Mouse (Mus musculus) urinary bladder, adult 2 months (tissue): ENCODE measurements around the gene Gm20388. TPM values are rescaled to one million over a fixed set of nuclear protein-coding genes. Genes with fewer than 3 reads are reported as not detected.

ENCODE experiments used
- DNase-seq: peaks from one replicate; pipeline ENCODE4 v3.0.0; 2022; ENCODE audit warnings: low spot score
- polyA plus RNA-seq: library from polyadenylated mRNA; depleted of rRNA; stranded (reverse); fragments of >200 nt; gene quantifications from 2 replicates; pipeline ENCODE4 v1.2.3, GENCODE M21; 2012

Gm20388 gene
- polyA plus RNA-seq, 1 experiment = 50.2 TPM

DNA sequence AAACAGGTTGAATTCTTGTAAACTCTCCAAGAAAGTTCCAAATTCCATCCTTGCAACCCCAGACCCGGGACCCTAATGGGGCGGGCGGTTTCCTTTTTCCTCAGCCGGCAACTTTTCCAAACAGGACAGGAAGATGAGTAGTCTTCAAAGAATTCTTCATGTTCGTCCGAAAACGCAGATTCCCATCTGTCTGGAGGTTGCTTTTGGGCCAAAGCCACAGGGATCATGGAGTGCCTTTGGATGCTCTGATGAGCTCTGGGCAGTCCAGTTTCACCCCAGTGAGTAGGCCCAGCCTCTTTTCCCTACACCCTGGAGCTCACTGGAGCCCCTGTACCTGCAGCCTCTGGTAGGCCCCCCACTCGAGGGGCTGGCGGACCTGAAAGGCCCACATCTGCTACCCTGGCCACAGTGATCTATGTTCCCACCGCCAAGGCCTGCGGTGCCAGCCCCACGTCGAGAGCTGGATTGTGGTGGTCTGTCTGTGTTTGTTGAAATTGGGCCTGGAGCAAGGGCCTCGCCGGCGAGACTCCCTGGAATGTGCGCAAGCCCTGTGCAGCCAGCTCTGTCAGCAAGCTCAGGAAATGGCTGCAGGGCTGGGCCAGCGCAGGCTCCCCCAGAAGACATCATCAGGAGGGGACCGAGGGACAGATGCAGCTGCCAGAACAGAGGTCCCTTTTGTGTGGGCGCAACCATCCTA, 1567.4 kb downstream of the Gm20388 start:
- DNase-seq = no peak

DNA sequence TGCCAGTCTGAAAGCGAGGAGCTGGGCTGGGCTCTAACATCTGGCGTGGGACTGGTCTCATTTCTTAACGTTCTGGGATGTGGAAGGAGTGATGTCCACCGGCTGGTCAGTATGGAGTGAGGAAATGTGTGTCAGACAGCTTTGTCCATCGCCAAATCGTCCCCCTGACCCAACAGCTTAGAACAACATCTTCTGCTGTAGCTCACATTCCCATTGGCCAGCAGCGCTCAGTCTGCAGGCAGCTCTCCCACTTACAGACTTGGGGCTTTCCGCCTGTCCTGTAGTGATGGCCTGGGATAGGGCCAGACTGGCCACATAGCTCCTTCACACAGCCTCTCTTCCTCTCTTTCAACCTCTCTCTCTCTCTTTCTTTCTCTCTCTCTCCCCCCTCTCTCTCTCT, 1568.5 kb downstream of the Gm20388 start:
- DNase-seq = no peak

GRCm38 (mm10) chr8:121480411-121481031, 1569.9 kb downstream of the Gm20388 start:
- no peak for DNase-seq

DNA sequence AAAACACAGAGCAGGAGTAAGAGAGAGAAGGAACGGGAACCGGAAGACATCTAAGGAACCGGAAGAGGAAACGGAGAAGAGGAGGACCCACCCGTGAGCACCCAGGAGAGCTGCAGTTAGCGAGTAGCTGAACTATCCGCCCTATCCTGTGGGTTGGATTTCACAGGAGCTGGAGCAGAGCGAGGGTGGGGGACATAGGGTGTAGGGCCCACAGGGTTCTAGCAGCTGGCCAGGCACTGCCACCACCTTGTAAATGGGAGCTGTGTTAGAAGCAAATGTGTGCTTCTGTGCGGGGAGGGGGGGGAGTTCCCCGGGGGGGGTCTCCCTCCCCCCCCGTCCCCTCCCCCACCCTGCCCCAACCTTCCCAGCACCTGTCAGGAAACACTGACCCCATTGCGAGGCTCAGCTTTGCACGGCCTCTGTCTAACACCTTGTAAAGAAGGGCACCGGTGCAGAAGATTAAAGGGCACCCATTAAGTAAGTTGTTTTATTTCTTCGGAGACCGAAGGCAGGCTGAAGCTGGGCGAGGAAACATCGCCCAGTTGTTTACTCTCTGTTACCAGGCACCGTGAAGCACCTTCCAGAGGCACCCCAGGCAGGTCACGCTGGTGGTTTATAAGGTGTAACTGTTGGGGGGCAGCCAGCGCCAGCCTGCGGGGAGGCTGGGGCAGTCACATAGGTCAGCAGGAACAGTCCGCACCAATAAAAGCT, 1573.6 kb downstream of the Gm20388 start:
- DNase-seq = no peak

GRCm38 (mm10) chr8:121491633-121492032, 1581.0 kb downstream of the Gm20388 start:
- DNase-seq = no peak

GRCm38 (mm10) chr8:121497621-121498020, 1587.0 kb downstream of the Gm20388 start:
- DNase-seq = no peak

- no peak for DNase-seq
These were observed 1601.1 kb downstream of the Gm20388 start for GRCm38 (mm10) chr8:121511751-121512150.

DNA sequence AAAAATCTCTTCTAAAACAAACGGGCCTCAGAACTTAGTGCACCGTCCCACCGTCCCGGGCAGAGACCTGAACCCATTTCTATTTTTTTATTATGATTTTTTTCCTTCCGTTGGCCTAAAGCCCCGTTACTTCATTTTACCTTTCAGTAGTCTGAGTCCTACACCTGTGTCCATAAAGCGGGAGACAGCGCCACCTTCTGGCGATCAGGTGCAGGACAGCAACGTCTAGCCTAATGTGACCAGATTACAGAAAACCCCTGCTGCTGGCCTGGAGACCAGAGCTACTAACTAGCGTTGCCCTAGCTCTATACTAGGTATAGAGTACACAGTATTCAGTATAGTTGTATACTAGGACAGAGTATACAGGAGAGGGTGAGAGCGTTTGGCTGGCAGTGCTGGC, 1602.8 kb downstream of the Gm20388 start:
- DNase-seq = peak; percentile 74

- no peak for DNase-seq
These were observed 1614.6 kb downstream of the Gm20388 start for GRCm38 (mm10) chr8:121525111-121525818.

- no peak for DNase-seq
These were observed 1616.3 kb downstream of the Gm20388 start for GRCm38 (mm10) chr8:121526811-121527550.

DNA sequence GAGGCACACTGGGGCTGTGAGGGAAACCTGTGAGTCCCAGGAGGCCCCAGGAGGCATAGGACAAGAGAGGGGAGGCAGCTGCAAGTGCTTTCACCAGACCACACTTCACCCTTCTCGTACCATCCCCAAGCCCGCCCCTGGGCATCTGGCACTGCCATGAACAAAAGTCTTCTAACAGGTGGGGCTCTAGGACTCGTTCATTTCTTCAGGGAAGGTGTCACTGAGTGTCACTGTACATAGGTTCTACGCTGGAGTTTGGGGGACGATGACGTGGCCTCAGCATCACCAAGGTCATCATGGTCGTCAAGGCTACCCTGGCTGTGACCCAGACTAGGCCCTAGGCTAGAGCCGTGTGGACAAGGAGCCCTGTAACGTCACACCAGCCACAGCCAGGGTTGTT, 1617.1 kb downstream of the Gm20388 start:
- no peak for DNase-seq

DNA sequence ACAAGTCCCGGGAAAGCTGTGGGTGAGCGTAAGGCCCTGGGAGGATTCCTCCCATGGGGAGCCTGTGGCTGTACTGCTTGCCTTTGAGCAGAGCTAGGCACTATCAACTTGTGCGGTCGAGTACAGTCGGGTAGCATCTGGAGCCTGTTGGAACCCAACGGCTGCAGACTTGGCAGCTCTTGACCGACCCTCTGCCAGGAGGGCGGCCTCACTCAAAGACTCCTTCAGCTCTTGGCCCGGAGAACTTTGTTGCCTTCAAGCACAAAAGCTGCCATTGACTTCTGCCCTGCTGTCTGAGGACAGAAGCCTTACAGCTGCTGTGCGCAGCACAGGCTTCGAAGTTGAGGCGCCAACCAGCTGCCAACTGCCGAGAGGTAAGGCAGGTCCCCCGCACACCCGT, 1618.1 kb downstream of the Gm20388 start:
- no peak for DNase-seq

GRCm38 (mm10) chr8:121530639-121531038, 1620.0 kb downstream of the Gm20388 start:
- DNase-seq = no peak

DNA sequence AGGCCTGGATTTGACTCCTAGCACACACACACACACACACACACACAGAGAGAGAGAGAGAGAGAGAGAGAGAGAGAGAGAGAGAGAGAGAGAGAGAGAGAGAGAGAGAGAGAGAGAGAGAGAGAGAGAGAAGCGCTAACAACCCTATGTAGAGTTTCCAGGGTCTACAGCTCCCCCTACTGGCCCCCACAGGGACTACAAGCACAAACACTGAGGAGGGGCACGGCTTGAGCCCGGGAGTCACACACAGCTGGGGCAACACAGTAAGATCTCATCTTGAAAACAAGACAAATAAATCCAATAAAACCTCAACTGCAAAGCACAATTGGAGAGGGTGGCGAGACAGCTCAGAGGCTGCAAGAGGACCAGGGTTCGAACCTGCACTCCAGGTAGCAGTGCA, 1621.7 kb downstream of the Gm20388 start:
- DNase-seq = no peak

DNA sequence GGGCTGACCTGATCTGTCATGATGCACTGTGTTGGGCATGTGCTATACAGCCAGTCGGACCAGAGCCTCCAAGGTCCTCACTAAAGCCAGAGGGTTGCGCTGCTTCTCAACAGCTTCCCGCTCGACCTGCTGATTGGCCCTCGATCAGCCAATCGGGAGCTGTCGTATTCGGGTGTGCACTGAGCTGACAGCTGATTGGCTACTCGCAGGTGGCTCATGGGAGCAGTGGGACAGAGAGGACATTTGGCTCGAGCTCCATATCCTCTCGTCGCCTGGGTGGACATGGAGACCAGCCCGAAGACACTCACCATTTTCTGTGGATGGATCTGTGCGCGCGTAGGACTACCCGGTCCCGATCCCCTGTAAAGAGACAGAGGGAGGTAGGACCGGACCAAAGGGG, 1631.2 kb downstream of the Gm20388 start:
- no peak for DNase-seq

- DNase-seq = no peak
These were observed 1632.3 kb downstream of the Gm20388 start for GRCm38 (mm10) chr8:121542901-121543300.

GRCm38 (mm10) chr8:121544276-121544785, 1633.7 kb downstream of the Gm20388 start, which contains the start of gene 1700018B08Rik:
Gene 1700018B08Rik (minus strand): TSS chr8:121544320.
- DNase-seq = no peak

GRCm38 (mm10) chr8:121544936-121545335, 1634.3 kb downstream of the Gm20388 start:
- DNase-seq = no peak

DNA sequence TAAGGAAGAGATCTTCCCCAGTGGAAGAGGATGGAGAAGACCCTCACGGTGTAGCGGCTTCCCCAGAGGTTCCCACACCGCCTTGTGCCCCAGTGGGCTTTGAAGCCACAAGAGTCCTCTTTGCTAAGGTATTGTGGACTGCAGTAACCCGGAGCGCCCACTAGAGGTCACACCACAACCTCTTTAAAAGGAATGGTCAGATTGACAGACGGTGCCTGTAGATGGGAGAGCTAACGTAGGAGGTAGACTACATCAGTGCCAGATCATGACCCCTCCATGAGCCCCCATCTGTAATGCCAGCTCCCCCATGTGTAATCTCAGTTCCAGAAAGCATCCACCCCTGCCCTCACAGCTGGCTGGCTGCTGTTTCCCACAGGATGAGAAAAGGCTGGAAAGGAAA, 1636.5 kb downstream of the Gm20388 start:
- DNase-seq = peak; percentile 50

DNA sequence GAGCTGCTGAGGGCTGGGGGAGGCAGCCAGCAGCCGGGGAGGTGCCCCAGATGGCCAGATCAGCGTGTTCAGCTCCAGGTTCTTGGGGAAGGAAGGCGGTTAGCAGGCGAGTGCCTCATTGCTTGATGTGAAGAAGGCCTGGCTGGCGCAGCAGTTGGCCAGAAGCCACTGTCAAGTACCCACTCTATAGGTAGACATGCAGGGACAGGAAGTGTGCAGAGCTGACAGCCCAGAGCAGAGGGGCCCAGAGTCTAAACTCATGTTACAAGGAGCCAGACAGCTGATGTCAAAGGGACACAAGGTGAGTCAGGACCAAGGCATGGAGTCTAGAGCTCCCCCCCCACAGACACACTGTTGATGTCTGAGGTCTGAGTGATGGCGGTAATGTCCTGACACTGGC, 1639.4 kb downstream of the Gm20388 start:
- DNase-seq = no peak
